Mouse (Mus musculus): ENCODE data around the gene Rhot2. TPM values are rescaled to one million over a fixed set of nuclear protein-coding genes. Genes with fewer than 3 reads are reported as not detected.

Gene Rhot2
- total RNA-seq, 2 experiments from 2014 or later: 11.9 to 28.3 TPM

DNA sequence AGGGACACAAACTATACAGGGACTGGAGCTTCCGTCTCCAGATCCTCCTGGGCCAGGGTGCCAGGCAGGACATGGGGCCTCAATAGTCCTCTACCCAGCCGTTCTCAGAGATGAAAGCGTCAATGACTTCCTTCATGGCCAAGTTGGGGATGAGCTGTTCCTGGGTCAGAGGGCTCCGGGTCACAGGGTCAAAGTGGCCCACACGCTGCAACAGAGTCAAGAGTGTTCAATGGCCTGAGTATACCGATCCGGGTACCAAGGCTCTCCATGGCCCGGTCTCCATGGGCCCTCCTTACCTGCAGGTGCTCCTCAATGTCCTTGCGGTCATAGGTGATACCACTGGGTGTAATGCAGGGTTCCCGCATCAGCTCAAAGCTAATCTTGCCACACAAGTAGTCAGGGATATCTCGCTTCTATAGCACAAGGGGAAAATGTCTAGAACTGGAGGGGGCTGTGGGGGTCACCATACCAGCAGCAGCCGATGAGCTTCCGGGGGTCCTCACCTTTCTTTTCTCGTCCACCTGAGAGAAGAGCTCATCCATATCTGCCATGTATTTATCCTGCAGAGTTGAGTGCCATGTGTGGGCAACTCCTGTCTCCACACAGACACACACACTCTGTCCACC is 13.7 kb downstream of the Rhot2 start:
- ATAC-seq (replicated peaks; ENCODE audit: poor library complexity, severe bottlenecking): no peak

DNA sequence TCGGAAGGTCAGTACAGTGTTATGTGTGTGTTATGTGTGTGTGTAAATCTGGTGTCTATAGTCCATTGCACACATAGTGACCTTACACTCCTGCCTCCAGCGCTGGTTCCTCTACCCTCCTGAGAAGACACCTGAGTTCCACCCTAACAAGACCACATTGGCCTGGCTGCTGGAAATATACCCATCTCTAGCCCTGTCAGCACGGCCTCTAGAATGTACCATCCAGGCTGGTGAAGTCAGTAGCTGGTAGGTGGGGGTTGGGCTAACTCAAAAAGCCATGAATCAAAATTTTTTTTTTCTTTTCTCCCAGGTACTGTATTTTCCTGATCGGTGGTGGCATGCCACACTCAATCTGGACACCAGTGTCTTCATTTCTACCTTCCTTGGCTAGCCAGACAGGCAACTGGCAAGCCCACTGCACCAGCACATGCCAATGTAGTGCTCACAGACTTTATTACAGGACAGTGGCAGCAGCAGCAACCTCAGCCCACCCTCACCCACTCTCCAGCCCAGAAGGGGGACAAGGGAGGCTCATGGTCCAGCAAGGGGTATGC is 14.4 kb downstream of the Rhot2 start:
- no peak for ATAC-seq (replicated peaks; ENCODE audit: poor library complexity, severe bottlenecking)

DNA sequence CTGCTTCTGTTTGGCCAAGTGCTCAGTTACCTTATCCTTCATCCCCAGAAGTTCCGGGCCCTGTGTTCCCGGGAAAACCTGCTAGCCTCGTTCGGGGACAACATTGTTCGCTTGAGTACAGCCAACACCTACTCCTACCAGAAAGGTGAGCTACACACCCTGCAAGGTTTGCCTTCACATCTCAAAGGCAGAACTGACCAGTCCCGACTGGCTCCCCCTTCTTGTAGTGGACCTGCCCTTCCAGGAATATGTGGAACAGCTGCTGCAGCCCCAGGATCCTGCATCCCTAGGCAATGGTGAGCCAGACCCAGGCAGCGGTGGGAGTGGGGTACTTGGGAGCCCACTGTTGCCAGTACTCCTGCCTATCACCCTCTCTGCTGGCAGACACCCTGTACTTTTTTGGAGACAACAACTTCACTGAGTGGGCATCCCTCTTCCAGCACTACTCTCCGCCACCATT is 15.1 kb downstream of the Rhot2 start:
- no peak for ATAC-seq (replicated peaks; ENCODE audit: poor library complexity, severe bottlenecking)

DNA sequence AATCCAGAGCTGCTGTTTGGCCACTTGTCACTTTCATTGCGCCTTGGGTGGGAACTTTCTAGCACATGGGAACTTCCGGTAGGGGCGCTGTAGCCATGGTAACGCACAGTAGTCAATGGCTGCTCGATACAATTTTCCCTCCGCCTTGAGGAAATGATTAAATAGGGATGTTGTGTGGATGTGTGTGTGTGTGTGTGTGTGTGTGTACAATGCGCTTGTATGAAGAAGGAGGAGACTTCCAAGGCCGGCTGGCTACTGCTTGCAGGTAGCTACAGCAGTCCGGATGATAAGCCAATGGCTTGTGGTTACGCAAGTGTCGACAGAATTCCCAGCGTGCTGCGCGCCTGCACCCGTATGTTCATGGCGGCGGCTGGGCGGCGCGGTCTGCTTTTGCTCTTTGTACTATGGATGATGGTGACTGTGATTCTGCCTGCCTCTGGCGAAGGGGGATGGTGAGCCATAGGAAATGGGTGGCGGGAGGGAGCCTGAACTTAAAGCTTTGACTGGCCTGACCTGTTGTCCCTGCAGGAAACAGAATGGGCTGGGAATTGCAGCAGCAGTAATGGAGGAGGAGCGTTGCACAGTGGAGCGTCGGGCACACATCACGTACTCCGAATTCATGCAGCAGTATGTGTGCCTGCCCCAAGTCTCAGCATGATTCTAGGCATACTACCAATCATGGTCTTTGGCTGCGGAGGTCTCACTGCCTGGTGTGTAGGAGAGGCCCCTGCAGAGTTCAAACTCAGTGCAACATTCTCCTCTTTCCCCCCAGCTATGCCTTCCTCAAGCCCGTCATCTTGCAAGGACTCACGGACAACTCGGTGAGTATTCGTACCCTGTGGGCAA is 15.7 kb downstream of the Rhot2 start, which contains the start of gene Jmjd8:
Gene Jmjd8, plus strand, starts transcription at position 156 of the 846 bp plus-strand sequence.
- peak; percentile 13 for ATAC-seq (replicated peaks; ENCODE audit: poor library complexity, severe bottlenecking)

DNA sequence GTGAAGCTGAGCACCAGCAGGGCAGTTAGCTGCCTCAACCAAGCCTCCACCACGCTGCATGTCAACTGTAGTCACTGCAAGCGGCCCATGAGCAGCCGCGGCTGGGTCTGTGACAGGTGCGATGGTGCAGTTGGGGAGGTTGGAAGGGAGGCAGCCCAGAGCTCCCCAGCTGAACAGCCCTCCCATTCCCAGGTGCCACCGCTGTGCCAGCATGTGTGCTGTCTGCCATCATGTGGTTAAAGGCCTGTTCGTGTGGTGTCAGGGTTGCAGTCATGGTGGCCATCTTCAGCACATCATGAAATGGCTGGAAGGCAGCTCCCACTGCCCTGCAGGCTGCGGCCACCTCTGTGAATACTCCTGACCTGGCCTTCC is 16.4 kb downstream of the Rhot2 start:
- no peak for ATAC-seq (replicated peaks; ENCODE audit: poor library complexity, severe bottlenecking)

DNA sequence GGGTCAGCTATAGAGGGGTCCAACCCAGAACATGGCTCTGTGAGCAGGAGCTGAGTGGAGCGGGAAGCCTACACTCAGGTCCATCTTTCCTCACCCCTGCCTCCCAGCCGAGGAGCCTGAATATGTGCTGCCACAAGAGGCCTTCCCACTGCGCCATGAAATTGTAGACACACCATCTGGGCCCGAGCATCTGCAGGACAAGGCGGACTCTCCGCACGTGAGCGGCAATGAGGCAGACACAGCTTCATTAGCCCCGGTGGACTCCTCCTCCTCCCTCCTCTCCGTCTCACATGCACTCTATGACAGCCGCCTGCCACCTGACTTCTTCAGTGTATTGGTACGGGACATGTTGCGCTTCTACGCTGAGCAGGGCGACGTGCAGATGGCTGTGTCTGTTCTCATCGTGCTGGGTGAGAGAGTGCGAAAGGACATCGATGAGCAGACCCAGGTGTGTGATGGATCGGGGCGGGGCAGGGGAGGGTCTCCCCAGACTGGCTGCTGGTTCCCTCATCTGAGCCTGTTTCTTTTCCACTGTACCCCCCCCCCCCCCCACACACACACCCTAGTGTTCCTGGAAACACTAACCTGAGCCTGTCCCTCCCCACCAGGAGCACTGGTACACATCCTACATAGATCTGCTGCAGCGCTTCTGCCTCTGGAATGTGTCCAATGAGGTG is 17.0 kb downstream of the Rhot2 start:
- ATAC-seq (replicated peaks; ENCODE audit: poor library complexity, severe bottlenecking): no peak

DNA sequence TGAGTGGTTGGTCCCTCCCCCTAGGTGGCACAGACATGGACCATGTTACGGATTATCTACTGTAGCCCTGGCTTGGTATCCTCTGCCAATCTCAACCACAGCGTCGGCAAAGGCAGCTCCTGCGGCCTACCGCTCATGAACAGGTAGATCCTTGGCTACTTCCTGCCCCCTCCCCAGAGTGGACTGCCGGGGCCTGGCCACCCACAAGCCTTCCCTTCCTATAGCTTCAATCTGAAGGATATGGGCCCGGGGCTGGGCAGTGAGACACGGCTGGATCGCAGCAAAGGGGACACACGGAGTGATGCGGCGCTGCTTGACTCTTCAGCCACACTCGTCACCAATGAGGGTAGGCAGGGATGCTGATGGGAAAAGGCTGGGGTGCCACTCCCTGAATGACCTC is 17.6 kb downstream of the Rhot2 start:
- no peak for ATAC-seq (replicated peaks; ENCODE audit: poor library complexity, severe bottlenecking)

DNA sequence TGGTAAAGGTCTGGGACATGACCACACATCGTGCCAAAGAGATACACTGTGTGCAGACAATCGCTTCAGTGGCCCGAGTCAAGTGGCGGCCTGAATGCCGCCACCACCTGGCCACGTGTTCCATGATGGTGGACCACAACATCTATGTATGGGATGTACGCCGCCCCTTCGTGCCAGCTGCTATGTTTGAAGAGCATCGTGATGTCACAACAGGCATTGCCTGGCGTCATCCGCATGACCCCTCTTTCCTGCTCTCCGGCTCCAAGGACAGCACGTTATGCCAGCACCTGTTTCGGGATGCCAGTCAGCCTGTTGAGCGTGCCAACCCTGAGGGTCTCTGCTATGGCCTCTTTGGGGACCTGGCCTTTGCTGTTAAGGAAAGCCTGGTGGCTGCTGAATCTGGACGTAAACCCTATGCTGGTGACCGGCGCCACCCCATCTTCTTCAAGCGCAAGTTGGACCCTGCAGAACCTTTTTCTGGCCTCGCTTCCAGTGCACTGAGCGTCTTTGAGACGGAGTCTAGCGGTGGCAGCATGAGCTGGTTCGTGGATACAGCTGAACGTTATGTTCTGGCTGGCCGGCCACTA is 18.6 kb downstream of the Rhot2 start:
- ATAC-seq (replicated peaks; ENCODE audit: poor library complexity, severe bottlenecking): no peak

DNA sequence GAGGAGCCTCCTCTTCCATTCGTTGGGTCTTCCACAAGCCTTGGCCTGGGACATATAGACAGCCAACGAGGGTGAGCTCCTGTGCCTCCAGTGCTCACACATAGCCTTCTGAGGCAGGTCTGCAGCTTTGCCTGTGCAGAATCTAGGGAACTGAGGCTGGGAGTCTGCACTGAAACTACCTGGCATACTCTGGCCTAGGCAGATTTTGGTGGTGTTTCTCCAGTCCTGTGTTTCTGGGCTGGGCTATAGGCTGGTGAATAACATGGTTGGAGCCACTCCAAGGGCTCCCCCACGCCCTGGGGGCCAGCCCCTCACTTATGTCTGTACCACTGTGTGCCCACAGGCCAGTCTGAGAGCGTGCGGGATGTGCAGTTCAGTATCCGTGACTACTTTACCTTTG is 19.3 kb downstream of the Rhot2 start:
- ATAC-seq (replicated peaks; ENCODE audit: poor library complexity, severe bottlenecking): no peak

DNA sequence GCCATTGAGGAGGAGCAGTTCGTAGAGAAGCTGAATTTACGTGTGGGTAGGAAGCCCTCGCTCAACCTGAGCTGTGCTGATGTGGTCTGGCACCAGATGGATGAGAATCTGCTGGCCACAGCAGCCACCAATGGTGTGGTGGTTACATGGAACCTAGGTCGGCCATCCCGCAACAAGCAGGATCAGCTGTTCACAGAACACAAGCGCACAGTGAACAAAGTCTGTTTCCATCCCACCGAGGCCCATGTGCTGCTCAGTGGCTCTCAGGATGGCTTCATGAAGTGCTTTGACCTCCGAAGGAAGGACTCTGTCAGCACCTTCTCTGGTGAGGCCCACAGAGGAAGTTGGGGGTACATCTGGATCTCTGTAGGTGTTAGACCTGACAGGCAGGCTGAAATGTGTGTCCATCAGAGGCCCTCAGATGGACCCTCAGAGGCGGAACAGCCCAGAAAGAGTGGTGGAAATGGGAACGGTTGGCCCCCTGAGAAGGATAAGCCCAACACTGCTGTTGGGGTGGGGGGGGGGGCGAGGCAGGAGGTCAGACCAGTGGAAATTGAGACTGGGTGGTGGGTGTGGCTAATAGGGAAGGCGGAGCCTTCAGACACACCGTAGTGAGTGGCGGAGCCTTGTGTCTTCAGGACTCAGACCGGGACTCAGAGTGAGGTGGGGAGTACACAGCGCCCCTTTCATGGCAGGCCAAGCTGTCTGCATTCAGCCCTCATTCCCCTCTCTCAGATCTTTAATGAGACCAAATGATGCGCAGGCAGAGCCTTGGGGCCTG is 20.1 kb downstream of the Rhot2 start:
- no peak for ATAC-seq (replicated peaks; ENCODE audit: poor library complexity, severe bottlenecking)

DNA sequence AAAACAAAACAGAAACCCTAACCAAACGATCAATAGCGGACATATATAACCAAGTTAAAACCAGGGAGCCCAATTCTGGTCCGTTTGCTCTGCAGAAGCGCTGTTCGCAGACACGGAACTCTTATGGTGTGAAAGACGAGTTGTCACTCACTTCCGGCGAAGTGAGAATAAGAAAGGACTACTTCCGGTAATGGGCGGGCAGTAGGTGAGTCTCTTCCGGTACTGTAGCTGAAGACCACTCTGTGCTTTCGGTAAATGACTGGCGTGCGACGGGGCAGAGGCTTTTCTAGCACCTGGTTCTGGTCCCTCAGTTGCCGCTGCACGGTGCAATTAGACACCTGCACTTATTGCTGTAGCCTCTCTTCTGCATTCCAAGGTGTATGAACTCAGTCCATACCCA is 21.2 kb downstream of the Rhot2 start, which contains the start of gene Wdr24:
Gene Wdr24, plus strand, starts transcription at position 176 of the 400 bp plus-strand sequence.
- ATAC-seq (replicated peaks; ENCODE audit: poor library complexity, severe bottlenecking): peak; percentile 78

DNA sequence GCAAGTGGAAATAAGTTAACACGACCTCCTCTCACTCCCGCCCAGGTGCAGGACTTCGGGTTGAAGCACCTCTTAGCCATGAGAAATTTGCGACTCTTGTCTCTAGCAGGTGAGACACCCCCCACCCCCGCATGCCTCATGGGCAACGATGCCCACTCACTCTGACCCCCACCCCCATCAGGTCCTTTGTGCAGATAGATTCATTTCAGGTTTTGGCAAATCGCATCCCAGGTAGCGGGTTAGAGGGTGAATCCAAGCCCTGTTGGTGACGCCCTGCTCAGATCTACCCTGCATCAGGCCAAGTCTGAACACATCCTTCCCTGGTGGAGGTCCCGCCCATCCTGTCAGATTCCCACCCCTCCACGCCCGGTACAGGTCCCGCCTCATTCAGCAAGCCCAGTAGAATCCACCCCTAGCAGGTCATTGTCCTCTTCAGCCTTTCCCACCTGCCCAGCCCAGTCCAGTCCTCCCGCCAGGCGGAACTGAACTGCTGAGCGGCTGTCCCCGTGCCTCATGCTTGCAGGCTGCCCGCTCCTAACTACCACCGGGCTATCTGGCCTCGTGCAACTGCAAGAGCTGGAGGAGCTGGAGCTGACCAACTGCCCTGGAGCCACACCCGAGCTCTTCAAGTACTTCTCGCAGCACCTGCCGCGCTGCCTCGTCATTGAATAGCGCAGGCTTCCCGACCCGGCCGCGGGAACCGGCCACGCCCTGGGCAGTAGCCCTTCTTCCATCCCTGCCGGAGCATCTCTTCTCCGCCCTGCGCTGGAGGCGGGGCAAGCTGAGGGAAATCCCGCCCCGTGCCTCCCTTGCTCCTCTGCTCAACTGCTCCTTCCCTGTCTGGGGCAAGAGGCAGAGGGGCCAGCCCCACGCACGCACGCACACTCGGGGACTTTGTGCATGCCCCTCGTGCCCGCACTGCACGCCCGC is 25.5 kb downstream of the Rhot2 start:
- peak; percentile 30 for ATAC-seq (replicated peaks; ENCODE audit: poor library complexity, severe bottlenecking)

DNA sequence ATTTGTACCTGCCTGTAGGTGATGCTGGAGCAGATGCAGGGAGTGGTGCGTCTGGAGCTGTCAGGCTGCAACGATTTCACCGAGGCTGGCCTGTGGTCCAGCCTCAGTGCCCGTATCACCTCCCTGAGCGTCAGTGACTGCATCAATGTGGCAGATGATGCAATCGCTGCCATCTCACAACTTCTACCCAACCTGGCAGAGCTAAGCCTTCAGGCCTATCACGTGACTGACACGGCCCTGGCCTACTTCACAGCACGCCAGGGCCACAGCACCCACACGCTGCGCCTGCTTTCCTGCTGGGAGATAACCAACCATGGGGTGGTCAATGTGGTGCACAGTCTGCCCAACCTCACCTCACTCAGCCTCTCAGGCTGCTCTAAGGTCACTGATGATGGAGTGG is 27.0 kb downstream of the Rhot2 start:
- no peak for ATAC-seq (replicated peaks; ENCODE audit: poor library complexity, severe bottlenecking)

DNA sequence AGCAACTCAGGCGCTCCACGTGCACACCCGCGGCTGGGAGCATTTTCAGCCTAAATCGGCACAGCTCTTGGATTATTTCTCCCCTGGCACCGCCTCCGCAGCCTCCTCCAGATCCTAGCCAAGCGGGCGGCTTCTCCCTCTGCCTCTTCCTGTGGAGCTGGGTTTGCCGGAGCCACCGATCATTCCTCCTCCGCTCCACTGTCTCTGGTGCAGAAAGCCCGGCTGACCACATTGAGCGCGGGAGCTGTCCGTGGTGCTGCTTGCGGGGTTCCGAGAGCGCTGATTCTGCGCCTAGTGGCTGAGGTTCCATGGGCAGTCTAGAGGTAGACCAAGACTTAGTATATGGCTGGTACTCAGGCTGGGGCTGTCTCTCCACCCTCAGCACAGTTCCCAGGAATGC is 31.2 kb downstream of the Rhot2 start:
- peak; percentile 90 for ATAC-seq (replicated peaks; ENCODE audit: poor library complexity, severe bottlenecking)

DNA sequence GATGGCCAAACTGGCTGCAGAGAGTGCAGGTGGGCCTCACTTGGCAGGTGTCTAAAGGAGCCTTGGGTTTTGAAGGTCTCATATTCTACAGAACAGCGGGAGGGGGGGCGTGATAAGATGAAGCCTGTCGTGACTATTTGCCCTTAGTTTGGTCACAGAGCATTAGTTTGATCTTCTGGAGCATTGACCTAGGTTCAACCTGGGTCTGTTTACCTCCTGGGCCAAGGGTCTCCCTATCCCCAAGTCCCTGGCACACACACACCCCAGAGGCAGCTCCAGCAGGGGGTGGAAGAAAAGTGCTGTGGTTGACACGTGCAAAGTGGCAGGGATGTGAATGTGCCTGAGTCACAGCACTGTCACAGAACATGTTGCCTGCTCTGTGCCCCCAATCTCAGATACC is 33.8 kb downstream of the Rhot2 start:
- no peak for ATAC-seq (replicated peaks; ENCODE audit: poor library complexity, severe bottlenecking)

DNA sequence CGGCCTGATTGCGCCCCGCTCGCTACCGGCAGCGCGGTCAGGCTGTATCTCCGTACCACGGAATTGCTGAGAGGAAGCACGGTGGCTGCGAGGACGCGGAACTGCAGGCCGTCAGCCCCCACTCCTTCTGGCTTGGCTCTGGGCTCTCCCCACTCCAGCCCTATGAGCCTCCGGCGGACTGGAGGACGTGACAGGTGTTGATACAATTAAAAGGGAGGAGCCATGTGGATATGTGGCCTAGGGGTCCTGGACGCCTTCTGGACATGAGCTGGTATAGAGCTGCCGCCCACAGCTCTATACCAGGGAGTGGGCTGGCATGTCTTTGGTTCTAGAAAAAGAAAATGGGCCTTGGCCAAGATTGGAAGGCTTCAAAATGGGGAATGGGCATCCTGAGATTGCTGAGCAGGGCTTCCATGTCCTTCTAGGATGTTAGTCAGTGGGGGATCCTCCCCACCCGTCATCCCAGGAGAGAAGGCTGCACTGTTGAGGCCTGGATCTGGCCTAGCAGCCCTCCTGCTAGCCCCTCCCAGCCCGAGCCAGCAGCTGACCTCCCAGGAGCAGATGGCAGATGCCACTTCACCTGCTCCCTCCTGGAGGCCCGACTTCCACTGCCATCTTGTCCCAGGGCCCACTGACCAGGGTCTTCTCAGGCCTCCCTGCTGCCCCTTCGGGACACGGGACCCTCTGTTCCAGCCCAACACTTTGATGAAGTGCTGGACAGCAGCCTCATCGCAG is 34.9 kb downstream of the Rhot2 start:
- 0 out of 2 replicates have a peak, but pooled peaks have one; percentile 13 for ATAC-seq (replicated peaks; ENCODE audit: poor library complexity, severe bottlenecking)

DNA sequence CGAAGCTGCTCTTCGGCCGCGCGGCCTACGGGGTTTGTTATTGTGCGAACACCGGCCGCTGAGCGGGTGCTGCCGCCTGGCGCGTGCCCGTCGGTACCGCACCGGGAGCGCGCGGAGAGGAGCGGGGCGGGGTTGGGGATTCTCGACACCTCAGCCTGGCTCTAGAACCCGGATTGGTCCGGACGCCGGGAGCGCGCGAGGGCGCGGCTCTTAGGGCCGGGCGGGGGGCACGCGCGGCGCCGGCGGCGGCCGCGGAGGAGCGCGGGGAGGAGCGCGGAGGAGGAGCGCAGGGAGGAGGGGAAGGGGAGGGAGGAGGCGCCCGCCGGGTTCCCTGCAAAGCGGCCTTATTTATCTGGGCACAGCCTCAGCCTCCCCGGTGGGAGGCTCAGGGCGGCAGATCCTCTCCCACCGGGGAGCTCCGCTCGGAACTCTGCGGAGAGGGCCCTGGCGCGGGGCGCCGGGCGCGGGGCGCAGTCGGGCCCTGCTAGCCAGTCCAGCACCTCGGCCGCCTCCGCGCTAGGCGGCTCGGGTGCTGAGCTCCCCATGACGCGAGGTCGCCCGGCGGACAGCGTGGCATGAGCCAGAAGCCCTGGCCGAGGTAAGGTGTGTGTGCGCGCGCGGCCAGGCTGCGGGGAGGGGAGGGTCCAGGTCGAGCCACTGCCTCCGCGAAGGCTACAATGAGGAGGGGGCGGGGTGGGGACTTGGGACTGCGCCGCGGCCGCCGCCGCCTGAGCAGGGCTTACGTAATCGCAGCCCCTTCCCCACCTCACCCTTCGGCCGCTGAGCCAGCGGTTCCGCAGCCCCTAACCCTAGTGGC is 35.7 kb downstream of the Rhot2 start, which contains the start of gene Fbxl16:
Gene Fbxl16, plus strand, starts transcription at position 297 of the 817 bp plus-strand sequence.
- peak; percentile 16; the same call in 1 of the 2 replicates for ATAC-seq (replicated peaks; ENCODE audit: poor library complexity, severe bottlenecking)

All from granulocyte monocyte progenitor cell, adult 5-6 weeks (primary cell).